Mouse (Mus musculus): ENCODE measurements around the gene Scp2. TPM values are rescaled to one million over a fixed set of nuclear protein-coding genes. Genes with fewer than 3 reads are reported as not detected.
"Not testable (repeated sequence)": the region's sequence is repeated elsewhere in the genome, so short reads cannot be mapped to it uniquely, and the experiment has no call there.

Gene Scp2
- polyA plus RNA-seq, 1 experiment from 2014 or later = 231 TPM

DNA sequence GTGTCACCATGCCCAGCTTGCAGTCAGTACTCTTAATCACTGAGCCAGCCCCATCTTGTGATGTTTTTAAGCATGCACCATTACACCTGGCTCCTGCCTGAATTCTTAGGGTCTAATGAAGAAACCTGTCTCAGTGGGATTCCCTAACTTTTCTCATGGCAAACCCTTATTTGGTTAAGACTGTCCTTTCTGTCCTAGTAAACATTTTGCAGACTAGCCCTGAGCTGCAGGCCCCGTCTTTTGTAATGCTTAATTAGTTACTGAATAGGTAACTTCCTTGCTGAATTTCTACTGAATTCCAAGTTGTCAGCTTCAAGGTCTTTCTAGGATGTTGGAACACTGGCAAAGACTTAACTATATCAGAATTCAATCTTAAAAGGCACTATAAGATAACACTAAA, 10.3 kb upstream of the Scp2 start:
- ATAC-seq (replicated peaks; ENCODE audit: low FRiP score); H3K4me1 ChIP-seq (replicated peaks; ENCODE audit: control insufficient read depth, insufficient read depth, low read length); DNase-seq (ENCODE audit: low spot score); H3K4me2 ChIP-seq; H3K9ac ChIP-seq (ENCODE audit: low read depth, low read length); H3K36me3 ChIP-seq (ENCODE audit: control insufficient read depth, insufficient read depth, low read length); H3K9me3 ChIP-seq (ENCODE audit: control insufficient read depth, low read length); H3K4me3 ChIP-seq (ENCODE audit: low read depth, low read length); H3K27ac ChIP-seq (ENCODE audit: low read depth, low read length); H3K27me3 ChIP-seq (replicated peaks; ENCODE audit: control insufficient read depth, insufficient read depth, low read length): not testable (repeated sequence)
- WGBS = 90% methylated on average over 1 of the region's 1 CpGs

DNA sequence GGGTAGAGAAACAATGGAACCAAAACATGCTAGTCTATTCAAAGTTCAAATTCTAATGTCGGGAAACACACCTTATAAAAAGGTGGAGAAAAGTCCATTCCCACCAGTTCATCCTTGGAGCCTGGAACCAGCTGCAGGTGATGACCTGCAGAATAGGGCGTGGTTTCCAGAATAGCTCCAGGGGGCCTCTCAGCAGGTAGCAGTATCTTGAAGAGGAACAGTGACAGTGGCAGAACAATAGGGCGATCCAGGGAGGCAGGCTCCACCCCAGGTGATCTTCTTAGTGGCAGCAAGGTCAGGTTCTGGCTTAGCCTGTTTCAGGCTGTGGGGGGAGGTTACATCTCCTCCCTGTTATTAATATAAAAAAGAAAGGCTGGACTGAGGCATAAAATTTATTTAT, 756 bp upstream of the Scp2 start:
- H3K4me2 ChIP-seq; H3K4me1 ChIP-seq (replicated peaks; ENCODE audit: control insufficient read depth, insufficient read depth, low read length); ATAC-seq (replicated peaks; ENCODE audit: low FRiP score); H3K9ac ChIP-seq (ENCODE audit: low read depth, low read length); H3K27ac ChIP-seq (ENCODE audit: low read depth, low read length); H3K36me3 ChIP-seq (ENCODE audit: control insufficient read depth, insufficient read depth, low read length); H3K27me3 ChIP-seq (replicated peaks; ENCODE audit: control insufficient read depth, insufficient read depth, low read length); H3K4me3 ChIP-seq (ENCODE audit: low read depth, low read length); H3K9me3 ChIP-seq (ENCODE audit: control insufficient read depth, low read length); DNase-seq (ENCODE audit: low spot score): not testable (repeated sequence)
- 42% methylated on average over 3 of the region's 3 CpGs for WGBS

DNA sequence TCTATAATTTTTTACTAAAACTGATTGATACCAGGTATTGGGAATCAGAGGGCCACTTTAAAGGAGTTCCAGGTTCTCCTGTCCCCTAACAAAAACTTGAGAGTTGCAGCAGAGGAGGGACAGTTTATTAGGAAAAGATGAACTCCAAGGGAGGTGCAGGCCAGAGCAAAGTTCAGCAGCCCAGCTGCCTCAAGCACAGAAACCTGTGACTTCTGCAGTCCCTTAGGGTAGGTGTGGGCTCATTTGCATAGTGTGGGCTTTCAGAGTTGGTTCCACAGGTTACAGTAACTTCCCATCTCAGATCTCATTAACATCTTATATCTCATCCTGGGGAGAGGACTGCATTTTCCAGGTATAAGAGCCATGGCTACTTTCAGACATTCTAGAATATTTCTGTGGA, 1.0 kb downstream of the Scp2 start:
- H3K27ac ChIP-seq (ENCODE audit: low read depth, low read length) = no peak overlapping the region
- no peaks in the 10 kb centered on the region for H3K36me3 ChIP-seq (ENCODE audit: control insufficient read depth, insufficient read depth, low read length)
- H3K9me3 ChIP-seq (ENCODE audit: control insufficient read depth, low read length) = no peaks in the 10 kb centered on the region
- H3K4me2 ChIP-seq = no peak overlapping the region
- no peaks in the 10 kb centered on the region for H3K4me1 ChIP-seq (replicated peaks; ENCODE audit: control insufficient read depth, insufficient read depth, low read length)
- ATAC-seq (replicated peaks; ENCODE audit: low FRiP score) (no peak), DNase-seq (ENCODE audit: low spot score) (no peak)
- H3K27me3 ChIP-seq (replicated peaks; ENCODE audit: control insufficient read depth, insufficient read depth, low read length) = no peaks in the 10 kb centered on the region
- H3K4me3 ChIP-seq (ENCODE audit: low read depth, low read length) = no peak overlapping the region
- no peak overlapping the region for H3K9ac ChIP-seq (ENCODE audit: low read depth, low read length)

DNA sequence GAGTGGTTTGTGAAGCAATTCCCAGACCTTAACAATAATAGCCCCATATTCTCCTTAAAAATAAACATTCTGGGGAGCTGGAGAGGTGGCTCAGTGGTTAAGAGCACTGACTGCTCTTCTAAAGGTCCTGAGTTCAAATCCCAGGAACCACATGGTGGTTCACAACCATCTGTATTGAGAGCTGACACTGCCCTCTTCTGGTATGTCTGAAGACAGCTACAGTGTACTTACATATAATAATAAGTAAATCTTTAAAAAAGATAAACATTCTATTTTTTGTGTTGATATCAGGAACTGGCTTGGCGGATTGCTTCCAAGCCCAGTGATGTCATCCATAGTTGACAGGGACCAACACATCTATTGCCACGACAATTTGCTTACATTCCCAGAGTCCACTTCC, 1.6 kb downstream of the Scp2 start:
- H3K4me3 ChIP-seq (ENCODE audit: low read depth, low read length); H3K9me3 ChIP-seq (ENCODE audit: control insufficient read depth, low read length); H3K27ac ChIP-seq (ENCODE audit: low read depth, low read length); DNase-seq (ENCODE audit: low spot score); H3K27me3 ChIP-seq (replicated peaks; ENCODE audit: control insufficient read depth, insufficient read depth, low read length); H3K4me1 ChIP-seq (replicated peaks; ENCODE audit: control insufficient read depth, insufficient read depth, low read length); ATAC-seq (replicated peaks; ENCODE audit: low FRiP score); H3K4me2 ChIP-seq; H3K9ac ChIP-seq (ENCODE audit: low read depth, low read length); H3K36me3 ChIP-seq (ENCODE audit: control insufficient read depth, insufficient read depth, low read length): not testable (repeated sequence)
- WGBS = 81% methylated on average over 2 of the region's 2 CpGs

DNA sequence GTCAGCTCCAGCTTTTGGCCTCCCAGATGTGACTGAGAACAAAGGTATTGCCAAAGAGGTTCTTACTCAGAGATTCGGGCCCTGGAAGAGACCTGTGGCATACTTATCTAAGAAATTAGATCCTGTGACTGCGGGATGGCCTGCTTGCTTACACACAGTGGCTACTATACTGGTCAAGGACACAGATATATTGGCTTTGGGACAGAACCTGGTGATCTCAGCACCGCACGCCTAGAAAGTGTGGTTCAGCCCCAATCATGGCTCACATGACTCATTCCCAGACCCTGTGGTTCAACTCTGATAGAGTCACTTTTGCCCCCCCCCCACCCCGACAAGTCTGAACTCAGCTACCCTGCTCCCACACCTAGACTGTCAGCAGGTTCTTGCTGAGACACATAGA, 7.9 kb downstream of the Scp2 start:
- Histone ChIP-seq H3K9ac (ENCODE audit: low read depth, low read length) (no peak overlapping the region), H3K9me3 (ENCODE audit: control insufficient read depth, low read length) (no peaks in the 10 kb centered on the region), H3K4me1 (replicated peaks; ENCODE audit: control insufficient read depth, insufficient read depth, low read length) (no peaks in the 10 kb centered on the region), H3K27ac (ENCODE audit: low read depth, low read length) (no peak overlapping the region), H3K4me2 (no peak overlapping the region), H3K27me3 (replicated peaks; ENCODE audit: control insufficient read depth, insufficient read depth, low read length) (no peaks in the 10 kb centered on the region), H3K36me3 (ENCODE audit: control insufficient read depth, insufficient read depth, low read length) (no peaks in the 10 kb centered on the region), H3K4me3 (ENCODE audit: low read depth, low read length) (no peak overlapping the region)
- DNase-seq (ENCODE audit: low spot score) = no peak
- 84% methylated on average over 5 of the region's 5 CpGs for WGBS
- no peak for ATAC-seq (replicated peaks; ENCODE audit: low FRiP score)

DNA sequence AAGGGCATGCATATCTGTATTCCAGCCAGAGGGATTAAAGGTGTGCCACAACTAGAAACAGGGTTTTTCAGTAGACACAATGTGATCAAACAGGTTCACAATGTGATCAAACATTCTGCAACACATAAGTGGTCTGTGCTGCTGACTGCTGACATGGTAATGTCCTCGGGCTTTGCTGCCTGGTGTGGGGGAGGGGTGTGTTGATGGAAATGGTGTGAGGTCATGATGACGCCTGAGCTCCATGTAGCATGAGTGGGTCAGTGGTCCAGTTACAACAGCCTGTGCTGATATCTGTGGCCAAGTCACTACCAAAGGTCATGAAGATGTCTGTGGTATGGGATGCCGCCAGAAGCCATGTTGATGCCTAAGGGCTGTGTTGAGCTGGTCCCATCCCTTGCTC, 14.3 kb downstream of the Scp2 start:
- Histone ChIP-seq H3K4me1 (replicated peaks; ENCODE audit: control insufficient read depth, insufficient read depth, low read length) (no peaks in the 10 kb centered on the region), H3K27me3 (replicated peaks; ENCODE audit: control insufficient read depth, insufficient read depth, low read length) (no peaks in the 10 kb centered on the region), H3K4me2 (no peak overlapping the region), H3K36me3 (ENCODE audit: control insufficient read depth, insufficient read depth, low read length) (no peaks in the 10 kb centered on the region), H3K4me3 (ENCODE audit: low read depth, low read length) (no peak overlapping the region), H3K9me3 (ENCODE audit: control insufficient read depth, low read length) (no peaks in the 10 kb centered on the region), H3K9ac (ENCODE audit: low read depth, low read length) (no peak overlapping the region), H3K27ac (ENCODE audit: low read depth, low read length) (no peak overlapping the region)
- DNase-seq (ENCODE audit: low spot score) (no peak), ATAC-seq (replicated peaks; ENCODE audit: low FRiP score) (no peak)
- 79% methylated on average over 3 of the region's 3 CpGs for WGBS

DNA sequence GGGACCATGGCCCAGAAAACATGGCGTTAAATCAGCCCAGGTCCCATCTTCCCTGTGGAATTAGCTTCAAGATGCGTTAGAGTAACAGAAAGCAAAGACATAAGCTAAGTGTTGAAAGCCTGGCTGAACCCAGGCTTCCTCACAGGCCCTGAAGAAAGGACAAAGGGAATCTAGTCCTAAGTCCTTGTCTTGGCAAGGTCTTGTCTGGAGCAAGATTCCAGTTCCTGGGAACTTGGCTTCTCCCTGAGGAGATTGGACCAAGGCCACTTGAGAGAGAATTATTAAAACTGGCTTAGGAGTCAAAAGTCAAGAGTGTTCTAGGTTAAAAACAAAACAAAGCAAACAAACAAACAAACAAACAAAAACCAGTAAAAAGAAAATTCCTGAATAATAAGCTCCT, 16.5 kb downstream of the Scp2 start:
- no peaks in the 10 kb centered on the region for H3K4me1 ChIP-seq (replicated peaks; ENCODE audit: control insufficient read depth, insufficient read depth, low read length)
- no peak overlapping the region for H3K4me3 ChIP-seq (ENCODE audit: low read depth, low read length)
- 87% methylated on average over 2 of the region's 2 CpGs for WGBS
- no peaks in the 10 kb centered on the region for H3K36me3 ChIP-seq (ENCODE audit: control insufficient read depth, insufficient read depth, low read length)
- no peak for ATAC-seq (replicated peaks; ENCODE audit: low FRiP score)
- no peaks in the 10 kb centered on the region for H3K9me3 ChIP-seq (ENCODE audit: control insufficient read depth, low read length)
- no peak overlapping the region for H3K4me2 ChIP-seq
- no peak for DNase-seq (ENCODE audit: low spot score)
- H3K27ac ChIP-seq (ENCODE audit: low read depth, low read length) = no peak overlapping the region
- H3K9ac ChIP-seq (ENCODE audit: low read depth, low read length) = no peak overlapping the region
- no peaks in the 10 kb centered on the region for H3K27me3 ChIP-seq (replicated peaks; ENCODE audit: control insufficient read depth, insufficient read depth, low read length)

DNA sequence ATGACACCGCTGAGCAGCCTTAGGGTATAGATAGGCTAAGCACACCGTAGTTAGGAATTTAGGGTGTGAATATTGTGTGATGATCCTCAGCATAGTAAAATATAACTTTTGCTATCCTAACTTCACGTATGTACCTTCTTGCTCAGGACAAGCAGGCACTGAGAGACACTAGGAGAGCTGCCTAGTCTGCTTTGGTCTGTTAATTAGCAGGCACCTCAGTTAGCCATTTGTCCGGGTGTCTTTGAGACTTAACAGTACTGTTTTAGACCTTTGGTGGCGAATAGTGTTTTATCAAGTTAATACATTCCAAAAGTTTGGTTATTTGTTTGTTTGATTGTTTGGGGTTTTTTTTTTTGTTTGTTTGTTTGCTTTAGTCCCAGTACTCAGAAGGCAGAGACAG, 17.3 kb downstream of the Scp2 start:
- 81% methylated on average over 5 of the region's 5 CpGs for WGBS
- no peak overlapping the region for H3K27ac ChIP-seq (ENCODE audit: low read depth, low read length)
- ATAC-seq (replicated peaks; ENCODE audit: low FRiP score) (no peak), DNase-seq (ENCODE audit: low spot score) (no peak)
- H3K4me3 ChIP-seq (ENCODE audit: low read depth, low read length) = no peak overlapping the region
- H3K9me3 ChIP-seq (ENCODE audit: control insufficient read depth, low read length) = no peaks in the 10 kb centered on the region
- H3K4me2 ChIP-seq = no peak overlapping the region
- H3K27me3 ChIP-seq (replicated peaks; ENCODE audit: control insufficient read depth, insufficient read depth, low read length) = no peaks in the 10 kb centered on the region
- H3K36me3 ChIP-seq (ENCODE audit: control insufficient read depth, insufficient read depth, low read length) = no peaks in the 10 kb centered on the region
- H3K4me1 ChIP-seq (replicated peaks; ENCODE audit: control insufficient read depth, insufficient read depth, low read length) = no peaks in the 10 kb centered on the region
- H3K9ac ChIP-seq (ENCODE audit: low read depth, low read length) = no peak overlapping the region

DNA sequence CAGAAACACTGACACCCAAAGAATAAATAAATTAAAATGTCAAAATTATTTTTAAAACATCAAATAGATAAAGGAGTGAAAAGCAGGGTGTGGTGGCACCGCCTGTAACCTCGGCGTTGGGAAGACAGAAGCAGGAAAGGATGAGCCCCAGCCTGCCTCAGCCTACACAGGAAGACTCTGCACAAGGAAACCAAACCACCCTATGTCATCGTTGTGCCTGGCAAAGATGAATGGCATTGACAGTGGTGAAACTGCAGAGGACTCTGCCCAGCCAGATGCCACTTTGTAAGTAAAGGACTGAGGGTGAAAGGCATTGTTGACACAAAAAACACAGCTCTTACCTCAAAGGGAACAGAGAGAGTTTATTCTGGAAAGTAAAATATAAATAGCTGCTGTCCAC, 18.5 kb downstream of the Scp2 start:
- ATAC-seq (replicated peaks; ENCODE audit: low FRiP score) (no peak), DNase-seq (ENCODE audit: low spot score) (no peak)
- Histone ChIP-seq H3K36me3 (ENCODE audit: control insufficient read depth, insufficient read depth, low read length) (no peaks in the 10 kb centered on the region), H3K27ac (ENCODE audit: low read depth, low read length) (no peak overlapping the region), H3K9ac (ENCODE audit: low read depth, low read length) (no peak overlapping the region), H3K4me2 (no peak overlapping the region), H3K27me3 (replicated peaks; ENCODE audit: control insufficient read depth, insufficient read depth, low read length) (no peaks in the 10 kb centered on the region), H3K4me1 (replicated peaks; ENCODE audit: control insufficient read depth, insufficient read depth, low read length) (no peaks in the 10 kb centered on the region), H3K9me3 (ENCODE audit: control insufficient read depth, low read length) (no peaks in the 10 kb centered on the region), H3K4me3 (ENCODE audit: low read depth, low read length) (no peak overlapping the region)
- WGBS = 73% methylated on average over 4 of the region's 4 CpGs
